Mouse (Mus musculus) ES-E14 (cell line): ENCODE results near the gene Capn2.

Experiments used
- CHD2 ChIP-seq: IDR thresholded peaks from 2 replicates; pipeline ENCODE4 v1.6.1; 2014; ENCODE audit warnings: mild to moderate bottlenecking, low read depth, low read length, inconsistent platforms
- HCFC1 ChIP-seq: IDR thresholded peaks from 2 replicates; pipeline ENCODE4 v1.6.1; 2012; ENCODE audit warnings: low read length, inconsistent platforms, borderline replicate concordance; ENCODE audit not compliant: insufficient read depth
- MAFK ChIP-seq: IDR thresholded peaks from 2 replicates; pipeline ENCODE4 v1.6.1; 2014; ENCODE audit warnings: mild to moderate bottlenecking, low read depth, low read length, inconsistent platforms; ENCODE audit not compliant: insufficient read depth
- ZC3H11A ChIP-seq: IDR thresholded peaks from 2 replicates; pipeline ENCODE4 v1.6.1; 2012; ENCODE audit warnings: low read depth, mild to moderate bottlenecking, inconsistent platforms, low read length, borderline replicate concordance

DNA sequence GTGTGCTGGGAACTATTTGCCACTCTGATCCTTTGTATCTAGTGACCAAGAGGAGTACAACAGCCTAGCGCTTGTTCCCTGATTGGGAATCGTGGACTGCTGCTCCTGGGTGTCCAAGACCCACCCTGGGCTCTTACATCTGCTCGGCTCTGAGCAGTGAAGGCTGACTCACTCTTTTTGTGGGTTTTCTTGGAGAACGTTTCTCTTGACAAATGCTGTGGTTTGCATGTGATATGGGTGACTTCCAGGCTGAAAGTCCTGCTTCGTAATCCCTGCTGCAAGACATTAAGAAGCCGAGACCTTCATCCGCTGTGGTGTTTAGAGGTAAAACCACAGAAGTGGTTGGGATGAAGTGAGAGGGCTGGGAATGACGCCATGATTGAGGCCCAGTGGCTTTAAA is 25.7 kb upstream of the Capn2 start:
- no peak for TF ChIP-seq HCFC1
- TF ChIP-seq ZC3H11A, result no peak
- no peak for TF ChIP-seq CHD2
- TF ChIP-seq MAFK, result no peak
